Mouse (Mus musculus) monocyte, adult 2 months (primary cell): Measurements from ENCODE around the gene Olfr221.
"Not testable (repeated sequence)": the region's sequence is repeated elsewhere in the genome, so short reads cannot be mapped to it uniquely, and the experiment has no call there.

Experiments
- DNase-seq, 2 experiments: peaks; one replicate each; pipeline ENCODE4 v3.0.0; 2022; ENCODE audit warnings: low spot score in 2 of 2, low read depth in 1 of 2

Olfr221 gene

DNA sequence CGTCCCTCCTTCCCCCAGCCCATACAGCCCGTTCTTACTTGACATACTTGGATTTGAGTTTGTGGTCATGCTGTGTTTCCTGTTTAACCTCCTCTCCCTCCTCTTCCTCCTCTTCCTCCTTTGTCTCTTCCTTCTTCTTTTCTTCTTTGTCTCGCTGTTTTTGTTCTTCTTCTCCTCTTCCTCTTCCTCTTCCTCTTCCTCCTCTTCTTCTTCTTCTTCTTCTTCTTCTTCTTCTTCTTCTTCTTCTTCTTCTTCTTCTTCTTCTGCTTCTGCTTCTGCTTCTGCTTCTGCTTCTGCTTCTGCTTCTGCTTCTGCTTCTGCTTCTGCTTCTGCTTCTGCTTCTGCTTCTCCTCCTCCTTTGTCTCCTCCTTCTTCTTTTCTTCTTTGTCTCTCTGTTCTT, at the start of gene Olfr221:
TSS of gene Olfr221 (minus strand) at position 101 of the 400 bp plus-strand sequence.
- not testable (repeated sequence) for DNase-seq

DNA sequence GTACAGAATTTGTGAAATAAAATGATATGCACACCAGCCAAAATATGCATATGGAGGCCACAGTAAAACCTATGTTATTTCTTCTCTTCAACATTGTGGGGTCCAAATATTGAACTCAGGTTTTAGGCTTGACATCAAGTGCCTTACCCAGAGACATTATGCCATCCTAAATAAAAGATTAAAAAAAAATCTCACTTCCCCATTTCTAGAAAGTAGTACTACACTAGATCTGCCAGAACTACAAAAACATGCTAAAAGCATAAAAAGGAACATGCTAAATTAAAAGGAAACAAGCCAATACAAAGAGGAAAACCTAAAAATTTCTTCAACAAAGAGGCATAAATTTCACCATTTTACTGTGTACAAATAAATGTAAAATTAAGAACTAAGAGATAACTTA, 40.8 kb upstream of the Olfr221 start:
- no peak for DNase-seq

DNA sequence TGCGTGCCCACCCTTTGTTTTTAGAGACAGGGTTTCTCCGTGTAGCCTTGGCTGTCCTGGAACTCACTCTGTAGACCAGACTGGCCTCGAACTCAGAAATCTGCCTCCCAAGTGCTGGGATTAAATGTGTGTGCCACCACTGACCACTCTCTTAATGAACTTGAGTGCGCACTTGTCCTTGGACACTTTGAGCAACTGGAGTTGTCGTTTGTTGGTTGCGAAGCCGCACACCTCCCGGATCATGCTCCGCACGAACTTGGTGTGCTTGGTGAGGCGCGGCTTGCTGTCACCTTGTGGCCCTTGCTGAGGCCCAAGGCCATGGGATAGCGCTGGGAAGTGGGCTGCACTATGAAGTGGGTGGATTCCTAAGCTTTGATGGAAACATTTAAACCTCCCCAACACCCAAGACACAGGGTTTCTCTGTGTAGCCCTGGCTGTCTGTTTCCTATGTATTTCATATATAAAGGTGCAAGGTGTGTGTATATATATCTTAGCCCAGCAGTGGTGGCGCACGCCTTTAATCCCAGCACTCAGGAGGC, 29.4 kb upstream of the Olfr221 start:
- DNase-seq: no peak

DNA sequence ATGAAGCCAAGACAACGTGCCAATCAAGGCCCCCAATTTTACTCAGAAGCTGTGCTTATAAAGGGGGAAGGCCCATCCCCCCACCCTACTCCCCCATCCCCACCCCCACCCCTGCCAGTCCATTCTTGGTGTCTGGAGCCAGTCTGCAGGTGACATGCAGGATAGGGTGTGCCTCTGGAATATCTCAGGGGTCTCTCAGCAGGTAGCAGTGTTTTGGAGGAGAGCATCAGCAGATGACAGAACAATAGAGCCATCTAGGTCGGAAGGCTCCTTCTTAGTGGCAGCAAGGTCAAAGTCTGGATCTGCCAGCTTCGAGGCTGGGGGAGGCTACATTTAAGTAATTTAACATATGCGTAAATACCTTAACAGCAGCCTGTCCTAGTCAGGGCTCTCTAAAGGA, 23.9 kb upstream of the Olfr221 start:
- no peak for DNase-seq

DNA sequence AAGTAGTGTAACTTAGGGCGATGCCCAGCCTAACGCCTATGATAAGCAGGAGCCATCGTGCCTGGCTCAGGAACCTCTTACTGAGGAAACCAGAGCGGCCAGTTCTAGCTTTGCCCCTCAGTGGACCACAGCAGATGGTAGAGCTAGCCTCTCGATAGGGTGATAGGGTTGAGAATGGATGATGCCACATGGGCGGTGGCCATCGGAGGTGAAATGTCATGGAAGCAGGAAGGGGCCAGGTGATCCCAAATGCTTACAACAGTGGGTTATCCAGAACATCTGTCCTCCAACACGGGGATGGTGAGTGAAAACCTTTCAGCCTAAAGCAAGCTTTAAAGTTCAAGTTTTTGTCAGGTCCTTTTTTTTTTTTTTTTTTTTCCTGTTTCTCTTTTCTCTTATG, 19.5 kb upstream of the Olfr221 start:
- DNase-seq: no peak

DNA sequence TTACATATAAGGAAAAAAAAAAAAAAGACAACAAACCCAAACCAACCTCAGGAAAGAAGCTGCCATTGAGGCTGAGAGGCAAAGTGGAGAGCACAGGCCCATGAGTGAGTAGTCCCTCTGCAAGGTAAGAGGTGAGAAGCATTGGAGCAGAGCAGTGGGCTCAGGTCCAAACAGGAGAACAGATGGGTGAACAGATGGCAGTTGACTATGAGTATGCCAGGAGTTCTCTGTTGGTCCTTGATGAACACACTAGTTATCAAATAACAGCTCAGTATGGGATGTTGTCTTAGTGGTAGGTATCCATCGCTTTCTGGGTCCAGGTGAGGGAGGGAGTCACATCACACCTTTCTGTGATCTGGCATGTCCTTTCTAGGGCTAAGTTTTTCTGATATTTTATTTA, 18.5 kb upstream of the Olfr221 start:
- DNase-seq: no peak

DNA sequence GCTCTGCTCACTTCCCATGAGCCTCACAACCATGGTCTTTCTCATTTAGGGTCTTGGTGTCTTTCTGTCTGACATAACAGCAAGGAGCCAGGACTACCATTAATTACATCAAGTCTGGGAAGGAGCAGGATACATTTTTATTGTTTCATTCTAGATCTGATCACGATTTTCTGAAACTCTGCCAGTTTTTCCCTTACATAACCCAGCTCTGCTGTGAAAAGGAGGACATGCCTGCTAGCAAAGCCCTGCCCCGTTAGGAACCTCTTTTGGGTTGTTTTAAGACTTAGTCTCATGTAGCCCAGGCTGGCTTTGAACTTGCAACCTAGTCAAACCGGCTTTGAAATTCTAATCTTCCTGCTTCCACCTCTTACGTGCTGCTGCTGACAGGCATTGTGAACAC, 17.7 kb upstream of the Olfr221 start:
- no peak for DNase-seq

DNA sequence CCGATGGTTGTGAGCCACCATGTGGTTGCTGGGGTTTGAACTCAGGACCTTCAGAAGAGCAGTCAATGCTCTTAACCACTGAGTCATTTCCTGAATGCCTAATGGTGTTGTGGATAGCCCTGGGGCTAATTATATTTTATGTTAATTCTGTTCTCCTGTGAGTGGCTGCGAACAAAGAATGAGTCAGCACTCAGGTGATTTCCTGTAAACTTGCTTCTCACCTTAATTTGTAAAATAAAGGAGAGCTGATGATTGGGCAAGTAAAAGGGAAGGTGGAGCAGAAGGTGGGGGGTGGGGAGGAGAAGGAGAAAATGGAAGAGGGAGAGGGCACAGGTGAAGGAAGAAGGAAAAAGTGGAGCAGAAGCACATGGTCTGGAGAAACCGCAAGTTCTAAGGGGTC, 10.5 kb upstream of the Olfr221 start:
- DNase-seq: not testable (repeated sequence)

DNA sequence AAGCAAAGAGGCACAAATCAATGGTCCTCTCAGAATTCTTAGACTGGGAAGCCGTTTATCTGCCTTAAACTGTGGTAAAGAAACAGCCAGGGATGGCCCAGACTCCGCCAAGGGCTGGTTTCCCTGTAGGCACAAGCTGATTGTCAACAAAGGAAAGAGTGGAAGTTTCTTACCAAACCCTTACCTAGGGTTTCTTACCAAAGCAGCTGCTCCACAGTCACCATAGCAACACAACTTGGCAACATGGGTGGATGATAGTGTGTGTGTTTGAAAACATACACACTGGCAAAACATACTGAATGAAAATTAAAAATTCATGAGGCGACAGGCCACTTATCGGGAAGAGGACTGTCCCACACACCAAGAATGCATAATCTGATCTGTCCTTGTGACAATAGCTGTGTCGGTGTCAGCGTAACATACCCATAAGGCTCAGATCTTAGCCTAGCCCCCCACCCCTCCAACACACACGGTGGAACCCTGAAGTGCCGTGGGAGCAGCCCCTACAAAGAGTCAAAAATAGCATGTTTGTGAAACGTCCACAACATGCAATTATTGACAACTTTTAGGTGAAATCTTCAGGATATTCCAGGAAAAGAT, 3.8 kb upstream of the Olfr221 start:
- no peak for DNase-seq

DNA sequence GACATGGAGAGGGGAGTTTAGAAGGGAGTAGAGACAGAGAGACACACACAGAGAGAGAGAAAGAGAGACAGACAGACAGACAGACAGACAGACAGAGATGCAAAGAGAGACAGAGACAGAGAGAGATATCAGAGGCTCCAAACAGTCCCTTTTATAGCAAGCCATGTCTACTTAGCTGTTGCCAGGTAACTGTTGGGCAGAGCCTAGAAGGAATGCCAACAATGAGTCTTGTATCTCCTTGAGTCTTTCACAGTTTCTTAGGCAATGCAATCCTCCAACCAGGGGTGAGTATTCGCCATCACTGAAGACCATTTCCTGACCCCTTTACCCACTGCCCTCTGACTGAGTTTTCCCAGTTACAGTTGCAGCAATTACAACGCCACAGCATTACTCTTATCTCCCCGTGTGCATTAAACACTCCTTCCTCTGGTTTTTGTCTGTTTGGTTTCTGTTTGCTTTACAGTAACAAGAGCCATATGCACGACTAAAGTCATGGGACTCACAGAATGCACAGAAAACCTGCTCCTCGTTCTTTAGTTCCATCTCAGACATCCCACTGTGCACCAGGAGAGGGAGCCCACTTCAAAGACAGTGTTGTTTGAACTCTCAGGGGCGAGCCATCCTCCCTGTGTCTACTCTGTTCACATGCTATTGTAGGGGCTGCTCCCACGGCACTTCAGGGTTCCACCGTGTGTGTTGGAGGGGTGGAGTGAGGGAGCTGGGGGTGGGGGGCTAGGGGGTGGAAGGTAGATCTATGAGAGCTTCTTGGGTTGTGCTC, 2.8 kb upstream of the Olfr221 start:
- no peak for DNase-seq

DNA sequence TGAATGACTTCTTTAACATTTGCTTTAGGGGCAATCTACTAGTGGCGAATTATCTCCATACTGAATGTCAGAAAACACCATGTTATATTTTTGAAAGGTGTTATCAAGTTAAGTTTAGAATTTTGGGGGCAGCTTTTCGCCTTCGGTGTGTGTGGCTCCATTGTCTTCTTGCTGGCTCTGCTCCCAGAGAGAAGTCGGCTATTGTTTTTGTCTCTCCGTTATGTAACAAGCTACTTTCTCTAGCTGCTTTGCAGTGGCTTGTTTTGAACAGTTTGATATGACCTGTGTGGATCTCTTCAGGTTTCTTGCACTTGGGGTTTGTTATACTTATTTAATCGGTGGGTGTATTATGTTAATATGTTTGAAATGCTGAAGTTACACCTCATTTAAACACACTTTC, 1.2 kb upstream of the Olfr221 start:
- DNase-seq: no peak

DNA sequence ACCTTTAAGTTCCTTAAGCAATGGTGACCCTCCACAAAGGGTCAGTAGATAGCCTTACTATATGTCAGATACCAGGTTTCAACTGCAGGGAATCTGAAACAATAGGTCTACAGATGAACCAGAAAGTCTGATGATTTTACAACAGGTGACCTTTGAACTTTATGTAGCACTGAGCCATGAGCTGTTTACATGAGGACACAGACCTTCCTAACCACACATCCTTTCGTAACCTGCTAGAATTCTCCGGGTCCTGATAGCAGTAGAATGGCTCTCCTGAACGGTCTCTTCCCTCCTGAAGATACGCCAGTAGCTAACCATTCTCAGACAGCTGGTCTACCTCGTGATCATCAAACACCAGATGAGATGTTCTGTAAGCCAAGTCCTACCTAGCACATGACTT, 2.9 kb downstream of the Olfr221 start:
- no peak for DNase-seq

DNA sequence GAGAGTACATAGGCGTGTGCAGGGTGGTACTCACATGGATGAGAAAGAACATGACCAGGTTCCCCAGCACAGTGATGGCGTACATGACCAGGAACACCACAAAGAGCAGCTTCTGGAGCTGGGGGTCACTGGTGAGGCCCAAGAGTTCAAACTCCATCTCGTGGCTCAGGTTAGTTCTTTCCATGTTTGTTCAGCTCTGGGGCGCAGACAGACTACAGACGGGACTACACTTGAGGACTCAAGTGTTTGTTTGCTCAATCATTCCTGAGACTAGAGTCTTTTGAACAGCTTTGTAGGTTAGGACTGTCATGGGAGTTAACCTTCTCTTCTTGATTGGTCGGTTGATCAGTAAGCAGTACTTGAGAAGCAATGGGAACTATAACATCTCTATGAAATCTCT, 6.3 kb downstream of the Olfr221 start:
- DNase-seq: no peak

DNA sequence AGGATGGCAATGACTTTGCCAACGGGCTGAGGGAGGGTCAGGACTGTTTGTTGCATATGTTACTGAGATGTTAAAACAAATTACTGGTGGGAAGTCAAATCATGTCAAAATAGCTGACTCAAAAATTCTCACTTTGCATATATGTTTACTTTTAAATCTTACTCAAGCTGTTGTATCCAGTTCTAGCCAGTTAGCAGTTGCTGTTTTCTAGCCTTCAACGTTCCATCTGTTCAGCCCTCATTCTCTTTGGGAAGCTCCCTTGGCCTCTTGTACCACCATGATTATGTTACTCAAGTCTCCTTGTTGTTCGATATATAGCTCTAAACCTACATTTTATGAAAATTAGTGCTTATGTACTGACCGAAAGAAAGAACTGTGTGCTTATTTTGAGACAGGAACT, 15.9 kb downstream of the Olfr221 start:
- DNase-seq: no peak

DNA sequence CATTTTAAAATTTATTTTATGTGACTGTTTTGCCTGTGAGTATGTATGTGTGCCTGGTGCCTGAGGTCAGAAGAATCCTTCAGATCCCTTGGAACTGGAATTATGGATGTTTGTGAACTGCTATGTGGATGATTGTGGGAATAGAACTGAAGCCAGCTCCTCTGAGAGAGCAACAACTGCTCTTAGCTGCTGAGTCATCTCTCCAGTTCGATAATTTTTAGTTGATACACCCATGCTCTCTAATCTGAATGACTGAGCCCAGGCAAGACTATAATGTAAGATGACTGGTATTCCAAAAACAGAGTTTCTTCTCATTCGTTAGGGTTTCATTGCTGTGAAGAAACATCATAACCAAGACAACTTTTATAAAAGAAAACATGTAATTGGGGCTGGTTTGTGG, 18.1 kb downstream of the Olfr221 start:
- no peak for DNase-seq

DNA sequence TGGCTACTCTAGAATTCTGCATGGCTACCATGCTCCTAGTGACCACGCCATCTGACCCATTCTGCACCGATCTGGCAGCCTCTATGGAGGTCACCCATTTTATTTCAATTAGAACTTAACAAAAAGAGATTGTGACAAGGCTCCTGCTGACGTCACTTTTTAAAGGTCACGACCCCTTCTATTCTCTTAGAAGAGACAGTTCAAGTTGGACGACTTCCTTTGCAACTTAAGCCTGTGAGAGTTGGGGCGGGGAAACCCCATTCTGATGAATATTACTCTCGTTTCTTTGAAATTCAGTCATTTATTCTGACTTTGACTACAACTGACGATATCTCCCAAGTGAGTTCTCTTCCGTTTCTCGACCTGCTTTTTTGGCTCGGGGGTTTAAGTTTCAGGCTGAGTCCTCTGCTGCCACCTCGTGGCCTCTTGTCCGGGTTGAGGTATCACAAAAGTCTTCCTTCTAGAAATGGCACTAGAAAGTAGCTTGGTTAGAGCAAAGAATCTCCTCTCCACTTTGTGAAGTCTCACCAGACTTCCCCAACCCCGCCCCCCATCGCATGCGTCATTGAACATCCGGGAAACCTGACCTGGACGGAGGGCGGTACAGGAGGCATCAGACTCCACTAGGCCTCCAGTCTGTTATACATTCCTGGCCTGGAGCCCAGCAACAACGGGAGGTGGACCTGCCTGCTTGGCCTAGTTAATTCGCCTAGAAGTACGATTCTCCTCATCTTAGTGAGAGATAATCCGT, 19.4 kb downstream of the Olfr221 start:
- DNase-seq: peak; percentile 40 to 74

DNA sequence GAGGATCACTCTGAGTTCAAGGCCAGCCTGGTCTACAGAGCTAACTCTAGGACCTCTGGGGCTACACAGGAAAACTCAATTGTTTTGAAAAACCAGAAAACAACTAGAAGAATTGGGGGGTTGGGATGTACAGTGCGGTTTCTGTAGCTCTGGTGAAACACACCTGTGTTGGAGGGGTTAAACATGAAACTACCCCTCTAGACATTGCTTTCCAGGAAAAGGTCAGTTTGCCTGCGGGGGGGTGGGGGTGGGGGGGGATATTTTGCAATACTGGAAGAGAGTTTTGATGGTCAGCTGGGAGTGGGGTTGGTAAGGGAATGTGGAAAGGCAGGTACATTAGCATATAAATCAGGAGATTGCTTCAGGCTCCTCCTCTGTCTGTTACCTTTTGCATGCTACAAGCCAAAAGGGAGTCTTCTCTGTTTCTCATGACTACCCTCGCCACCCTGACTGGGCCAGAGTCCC, 20.0 kb downstream of the Olfr221 start:
- no peak for DNase-seq

DNA sequence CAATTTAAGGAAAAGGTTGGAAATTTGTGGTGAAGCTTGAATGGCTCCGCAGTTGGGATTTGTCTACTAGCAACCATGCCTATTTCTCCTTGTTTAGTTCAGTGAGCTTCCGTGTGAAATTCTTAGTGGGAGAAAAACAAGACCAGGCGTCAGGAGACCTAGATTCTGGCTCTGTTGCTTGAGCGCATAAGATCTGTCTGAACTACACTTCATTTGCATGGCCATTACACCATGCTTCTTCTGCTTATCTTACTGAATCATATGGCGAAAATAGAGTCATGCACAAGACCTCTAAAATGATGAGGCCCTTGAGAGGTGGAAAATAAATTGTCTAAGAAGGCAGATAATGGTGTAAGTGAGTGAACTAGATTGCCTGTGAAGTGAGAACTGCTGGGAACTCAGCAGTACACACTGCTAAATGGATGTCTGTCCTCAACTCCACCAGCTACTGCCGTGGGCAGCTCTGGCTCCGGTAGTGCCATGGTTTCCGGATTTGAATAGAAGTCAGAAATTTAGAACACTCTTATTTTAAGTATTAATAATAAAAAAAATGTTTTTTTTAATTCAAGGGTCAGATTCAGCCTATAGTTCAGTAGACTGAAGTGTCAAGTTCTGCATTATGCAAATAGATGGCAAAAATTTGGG, 20.6 kb downstream of the Olfr221 start:
- no peak for DNase-seq

DNA sequence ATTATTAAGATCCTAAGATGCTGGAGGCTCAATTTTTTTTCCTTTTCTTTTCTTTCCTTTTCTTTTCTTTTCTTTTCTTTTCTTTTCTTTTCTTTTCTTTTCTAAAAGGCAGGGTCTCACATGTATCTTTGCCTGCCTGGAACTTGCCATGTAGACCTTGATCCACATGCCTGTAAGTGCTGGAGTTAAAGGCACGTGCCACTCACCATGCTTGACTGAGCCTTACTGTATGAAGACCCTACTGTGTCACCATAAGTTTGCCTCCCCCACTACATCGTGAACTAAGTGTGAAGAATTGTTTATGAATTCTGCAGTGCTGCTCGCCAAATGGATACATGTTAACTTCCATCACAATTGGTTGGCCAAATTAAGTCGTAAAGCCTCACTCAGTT, 21.1 kb downstream of the Olfr221 start:
- no peak for DNase-seq

DNA sequence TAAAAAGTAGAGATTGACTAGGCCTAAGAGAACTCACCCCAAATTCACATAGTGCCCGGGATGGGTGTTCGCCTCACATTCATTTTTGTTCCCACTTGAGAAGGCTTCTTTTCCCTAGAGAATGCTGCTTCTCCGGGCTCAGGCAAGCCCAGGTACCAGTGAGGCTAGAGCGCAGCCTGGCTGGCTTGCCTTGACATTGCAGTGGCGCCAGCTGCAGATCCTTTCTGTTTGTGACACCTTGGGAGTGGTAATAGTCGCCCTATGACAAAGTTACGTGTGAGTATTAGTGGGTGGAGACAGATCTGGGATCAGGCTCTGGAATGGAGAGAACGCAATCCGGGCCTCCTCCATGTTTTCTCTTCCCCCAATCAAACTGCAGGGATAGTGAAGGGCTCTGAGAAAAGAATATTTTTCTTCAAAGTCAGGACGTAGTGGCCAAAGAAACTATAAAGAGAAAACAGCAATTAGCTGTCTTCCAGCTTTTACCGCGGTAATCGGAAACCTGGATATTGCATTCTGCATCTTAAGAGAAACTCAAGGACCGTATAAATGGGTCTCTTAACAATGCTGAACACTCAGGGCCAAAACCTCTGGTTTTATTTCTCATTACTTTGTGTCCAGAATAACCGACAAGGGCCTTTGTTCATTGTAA, 21.6 kb downstream of the Olfr221 start, which contains the start of gene Zfp219:
TSS of gene Zfp219 (minus strand) at position 248 of the 652 bp plus-strand sequence.
- no peak for DNase-seq
